Mouse (Mus musculus): ENCODE data around the gene Rps15a.

DNA sequence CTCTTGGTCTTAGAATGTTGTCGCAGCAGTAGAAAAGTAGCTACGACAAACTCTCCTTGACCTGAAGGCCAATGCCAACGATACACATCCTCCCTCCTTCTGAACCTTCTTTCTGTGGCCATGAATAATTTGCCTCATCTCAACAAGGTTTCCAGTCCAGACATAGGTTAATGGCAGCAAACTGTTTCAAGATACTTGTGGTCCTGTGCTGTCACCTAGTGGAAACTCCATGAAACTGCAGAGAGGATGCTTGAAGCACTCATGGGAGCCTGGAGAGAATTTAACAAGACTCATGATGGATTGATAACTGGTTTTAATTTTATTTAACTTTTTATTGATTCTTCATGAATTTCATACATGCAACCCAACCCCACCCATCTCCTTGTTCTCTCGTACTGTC, 13.8 kb downstream of the Rps15a start:
- TF ChIP-seq CTCF (IDR thresholded peaks at IDR 0.05; ENCODE audit: low read depth) (peak; percentile 89), EP300 (IDR thresholded peaks at IDR 0.05; ENCODE audit: low read depth) (no peak)
